Mouse (Mus musculus) limb, embryonic 12.5 days (tissue): ENCODE measurements at regions not wholly inside any gene's neighbourhood (a gene's known extent, or its start where the extent isn't known, plus 50 kb on each side); places are given as distances from the start of the nearest gene placed in this dataset.
A peak's percentile ranks its signal among the peaks of the same experiment; 100 is the strongest.

Source experiments
- ATAC-seq: fragments of 200-750 bp; cut with Nextera tagmentation; 2 replicates; pipeline ENCODE4 v1.8.0; 2017; ENCODE audit warnings: low read depth, moderate TSS enrichment; ENCODE audit not compliant: insufficient number of reproducible peaks, insufficient read depth, low FRiP score, low TSS enrichment
- H3K27ac ChIP-seq: fragments of 300-500 bp; sonication (generic); 2 replicates; pipeline ENCODE4 v1.5.1; 2016; ENCODE audit warnings: mild to moderate bottlenecking, moderate library complexity
- H3K27me3 ChIP-seq: fragments of 300-500 bp; sonication (generic); 2 replicates; pipeline ENCODE4 v1.6.1; 2016; ENCODE audit warnings: mild to moderate bottlenecking, moderate library complexity
- H3K36me3 ChIP-seq: fragments of 300-500 bp; sonication (generic); 2 replicates; pipeline ENCODE4 v1.6.1; 2016; ENCODE audit warnings: mild to moderate bottlenecking, moderate library complexity
- H3K4me1 ChIP-seq: fragments of 300-500 bp; sonication (generic); replicated peaks from 2 replicates; pipeline ENCODE4 v1.6.1; 2016
- H3K4me2 ChIP-seq: fragments of 300-500 bp; sonication (generic); 2 replicates; pipeline ENCODE4 v1.6.1; 2016; ENCODE audit warnings: mild to moderate bottlenecking, moderate library complexity
- H3K4me3 ChIP-seq: fragments of 300-500 bp; sonication (generic); replicated peaks from 2 replicates; pipeline ENCODE4 v1.5.1; 2016; ENCODE audit warnings: mild to moderate bottlenecking
- H3K9ac ChIP-seq: fragments of 300-500 bp; sonication (generic); replicated peaks from 2 replicates; pipeline ENCODE4 v1.6.1; 2016; ENCODE audit warnings: mild to moderate bottlenecking, moderate library complexity
- H3K9me3 ChIP-seq: fragments of 300-500 bp; sonication (generic); 2 replicates; pipeline ENCODE4 v1.6.1; 2016; ENCODE audit warnings: mild to moderate bottlenecking, moderate library complexity
- WGBS: fragments of 180-500 bp; shearing (Covaris S2); methylation state at CpG from one replicate; pipeline ENCODE4 v1.1.7; 2016; 5-methylcytosine and 5-hydroxymethylcytosine counted together

GRCm38 (mm10) chr16:50859513-50859912 is 268.6 kb upstream of the Ccdc54 start:
- Histone ChIP-seq H3K9ac (no peak overlapping the region), H3K4me1 (no peaks in the 10 kb centered on the region), H3K36me3 (no peaks in the 10 kb centered on the region), H3K27ac (no peak overlapping the region), H3K4me3 (no peak overlapping the region), H3K4me2 (no peak overlapping the region), H3K27me3 (no peaks in the 10 kb centered on the region), H3K9me3 (no peaks in the 10 kb centered on the region)
- WGBS, result 95% methylated on average over 1 of the region's 1 CpGs
- ATAC-seq, result no peak

GRCm38 (mm10) chr16:50852081-50852480 is 261.1 kb upstream of the Ccdc54 start:
- Histone ChIP-seq H3K4me2 (no peak overlapping the region), H3K9ac (no peak overlapping the region), H3K36me3 (no peaks in the 10 kb centered on the region), H3K4me1 (no peaks in the 10 kb centered on the region), H3K9me3 (no peaks in the 10 kb centered on the region), H3K27ac (no peak overlapping the region), H3K4me3 (no peak overlapping the region), H3K27me3 (no peaks in the 10 kb centered on the region)
- 55% methylated on average over 5 of the region's 5 CpGs for WGBS
- no peak for ATAC-seq

- Histone ChIP-seq H3K4me3 (no peak overlapping the region), H3K4me2 (no peak overlapping the region)
- WGBS, result 46% methylated on average over 2 of the region's 2 CpGs
Measured at GRCm38 (mm10) chr16:50847693-50848092, 256.7 kb upstream of the Ccdc54 start.

GRCm38 (mm10) chr16:50846505-50846904 is 255.6 kb upstream of the Ccdc54 start:
- Histone ChIP-seq H3K27ac (no peak overlapping the region), H3K4me2 (no peak overlapping the region), H3K4me1 (peaks cover 6% of the 10 kb centered on the region; the same call in 1 of the 2 replicates), H3K4me3 (no peak overlapping the region), H3K27me3 (0 out of 2 replicates have a peak, but pooled peaks cover 2% of the 10 kb centered on the region), H3K36me3 (no peaks in the 10 kb centered on the region), H3K9ac (no peak overlapping the region), H3K9me3 (no peaks in the 10 kb centered on the region)
- peak; percentile 46 for ATAC-seq
- 33% methylated on average over 4 of the region's 4 CpGs for WGBS

More at GRCm38 (mm10) chr16:50847693-50848092, 256.7 kb upstream of the Ccdc54 start:
- no peak overlapping the region for H3K27ac ChIP-seq
- no peaks in the 10 kb centered on the region for H3K9me3 ChIP-seq
- no peaks in the 10 kb centered on the region for H3K36me3 ChIP-seq
- no peak overlapping the region for H3K9ac ChIP-seq
- H3K27me3 ChIP-seq, result 0 out of 2 replicates have a peak, but pooled peaks cover 2% of the 10 kb centered on the region
- ATAC-seq, result no peak
- peaks cover 4% of the 10 kb centered on the region; the same call in 1 of the 2 replicates for H3K4me1 ChIP-seq

- ATAC-seq, result peak; percentile 50; the same call in 1 of the 2 replicates
- WGBS, result 45% methylated on average over 15 of the region's 15 CpGs
- H3K27ac ChIP-seq, result no peak overlapping the region
- H3K27me3 ChIP-seq, result peaks cover 11% of the 10 kb centered on the region
- no peaks in the 10 kb centered on the region for H3K36me3 ChIP-seq
- H3K9me3 ChIP-seq, result no peaks in the 10 kb centered on the region
- no peak overlapping the region for H3K4me2 ChIP-seq
- H3K4me3 ChIP-seq, result no peak overlapping the region
- peaks cover 6% of the 10 kb centered on the region; the same call in 1 of the 2 replicates for H3K4me1 ChIP-seq
- H3K9ac ChIP-seq, result no peak overlapping the region
Measured at GRCm38 (mm10) chr16:50841677-50842580, 251.0 kb upstream of the Ccdc54 start.

- 61% methylated on average over 10 of the region's 10 CpGs for WGBS
- peak; percentile 37; the same call in 1 of the 2 replicates for ATAC-seq
Measured at GRCm38 (mm10) chr16:50841205-50841604, 250.3 kb upstream of the Ccdc54 start.

GRCm38 (mm10) chr16:50839665-50840064 is 248.7 kb upstream of the Ccdc54 start:
- no peak for ATAC-seq
- H3K9ac ChIP-seq, result no peak overlapping the region
- H3K9me3 ChIP-seq, result no peaks in the 10 kb centered on the region
- H3K27me3 ChIP-seq, result peaks cover 11% of the 10 kb centered on the region
- 79% methylated on average over 9 of the region's 9 CpGs for WGBS
- H3K4me2 ChIP-seq, result no peak overlapping the region
- no peaks in the 10 kb centered on the region for H3K36me3 ChIP-seq
- H3K27ac ChIP-seq, result no peak overlapping the region
- 0 out of 2 replicates have a peak, but pooled peaks cover 2% of the 10 kb centered on the region for H3K4me1 ChIP-seq
- no peak overlapping the region for H3K4me3 ChIP-seq

More at GRCm38 (mm10) chr16:50841205-50841604, 250.3 kb upstream of the Ccdc54 start:
- Histone ChIP-seq H3K27ac (no peak overlapping the region), H3K36me3 (no peaks in the 10 kb centered on the region), H3K9me3 (no peaks in the 10 kb centered on the region), H3K4me1 (0 out of 2 replicates have a peak, but pooled peaks cover 2% of the 10 kb centered on the region), H3K4me2 (no peak overlapping the region), H3K27me3 (peaks cover 11% of the 10 kb centered on the region), H3K9ac (no peak overlapping the region), H3K4me3 (no peak overlapping the region)

- H3K27me3 ChIP-seq, result peaks cover 9% of the 10 kb centered on the region
- H3K4me1 ChIP-seq, result 0 out of 2 replicates have a peak, but pooled peaks cover 2% of the 10 kb centered on the region
- 83% methylated on average over 9 of the region's 9 CpGs for WGBS
- ATAC-seq, result no peak
- H3K36me3 ChIP-seq, result no peaks in the 10 kb centered on the region
- H3K4me2 ChIP-seq, result no peak overlapping the region
- no peaks in the 10 kb centered on the region for H3K9me3 ChIP-seq
- no peak overlapping the region for H3K4me3 ChIP-seq
- no peak overlapping the region for H3K27ac ChIP-seq
- H3K9ac ChIP-seq, result no peak overlapping the region
Measured at GRCm38 (mm10) chr16:50837416-50837815, 246.5 kb upstream of the Ccdc54 start.

- H3K9me3 ChIP-seq, result no peaks in the 10 kb centered on the region
- 72% methylated on average over 4 of the region's 4 CpGs for WGBS
- H3K27ac ChIP-seq, result no peak overlapping the region
- no peaks in the 10 kb centered on the region for H3K36me3 ChIP-seq
- no peak overlapping the region for H3K4me3 ChIP-seq
- ATAC-seq, result no peak
- H3K27me3 ChIP-seq, result peaks cover 9% of the 10 kb centered on the region
- no peak overlapping the region for H3K9ac ChIP-seq
- no peaks in the 10 kb centered on the region for H3K4me1 ChIP-seq
- no peak overlapping the region for H3K4me2 ChIP-seq
Measured at GRCm38 (mm10) chr16:50836457-50836856, 245.5 kb upstream of the Ccdc54 start.

GRCm38 (mm10) chr16:50833357-50833756 is 242.4 kb upstream of the Ccdc54 start:
- 85% methylated on average over 2 of the region's 2 CpGs for WGBS
- H3K9ac ChIP-seq, result no peak overlapping the region
- H3K27ac ChIP-seq, result no peak overlapping the region
- H3K4me2 ChIP-seq, result no peak overlapping the region
- no peaks in the 10 kb centered on the region for H3K36me3 ChIP-seq
- H3K27me3 ChIP-seq, result no peaks in the 10 kb centered on the region
- ATAC-seq, result no peak
- H3K4me3 ChIP-seq, result no peak overlapping the region
- H3K4me1 ChIP-seq, result no peaks in the 10 kb centered on the region
- no peaks in the 10 kb centered on the region for H3K9me3 ChIP-seq

- WGBS, result 77% methylated on average over 7 of the region's 7 CpGs
- H3K9ac ChIP-seq, result no peak overlapping the region
Measured at GRCm38 (mm10) chr16:50822352-50822751, 231.4 kb upstream of the Ccdc54 start.

More at GRCm38 (mm10) chr16:50822352-50822751, 231.4 kb upstream of the Ccdc54 start:
- Histone ChIP-seq H3K36me3 (no peaks in the 10 kb centered on the region), H3K4me1 (no peaks in the 10 kb centered on the region), H3K4me3 (no peak overlapping the region), H3K27me3 (no peaks in the 10 kb centered on the region), H3K27ac (no peak overlapping the region), H3K9me3 (no peaks in the 10 kb centered on the region), H3K4me2 (no peak overlapping the region)
- ATAC-seq, result no peak
